Mouse (Mus musculus) ES-Bruce4 (cell line): ENCODE data around the gene Kdm4a.

Experiments
- CTCF ChIP-seq: IDR thresholded peaks from one replicate; pipeline ENCODE4 v1.8.1; 2011; ENCODE audit warnings: low read depth, low read length
- EP300 ChIP-seq: IDR thresholded peaks from 2 replicates; pipeline ENCODE4 v1.6.1; 2011; ENCODE audit warnings: low read depth, low read length; ENCODE audit not compliant: insufficient read depth

DNA sequence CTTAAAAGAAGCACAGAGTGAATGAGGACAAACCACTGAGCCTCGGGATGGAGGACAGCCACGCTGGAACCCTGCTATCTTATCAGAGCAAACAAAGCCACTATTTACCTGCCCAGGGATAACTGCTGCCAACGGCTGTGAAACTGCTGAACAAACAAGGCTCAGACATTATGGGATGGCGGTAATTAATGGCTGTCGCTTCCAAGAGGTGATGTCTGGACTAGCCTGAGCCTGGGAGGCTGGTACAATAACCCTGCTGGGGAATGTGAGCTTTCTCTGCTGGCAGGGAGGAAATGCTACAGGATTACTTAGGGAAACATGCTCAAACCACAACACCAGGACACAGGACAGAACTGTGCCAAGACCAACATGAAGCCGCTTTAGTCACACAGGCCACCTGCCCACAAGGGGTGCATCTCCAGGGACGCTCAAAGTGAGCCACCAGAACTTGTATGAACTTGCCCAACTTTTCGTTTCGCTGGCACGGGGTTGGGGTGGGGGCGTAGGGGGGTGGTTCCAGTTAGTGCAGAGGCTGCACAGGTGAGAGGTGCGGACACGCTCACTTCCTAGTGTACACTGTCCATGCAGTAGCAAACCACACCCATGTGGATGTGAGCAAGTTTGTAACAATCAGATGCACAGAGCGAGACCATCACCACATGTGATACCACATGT lies 56.7 kb downstream of the Kdm4a start:
- TF ChIP-seq CTCF (no peak), EP300 (no peak)
